Mouse (Mus musculus) limb, embryonic 11.5 days (tissue): ENCODE data around the gene Spaca4. TPM values are rescaled to one million over a fixed set of nuclear protein-coding genes. Genes with fewer than 3 reads are reported as not detected.

Source experiments
- ATAC-seq: fragments of 200-750 bp; cut with Nextera tagmentation; 2 replicates; pipeline ENCODE4 v1.8.0; 2017; ENCODE audit warnings: low read depth; ENCODE audit not compliant: insufficient number of reproducible peaks, low FRiP score, low TSS enrichment
- DNase-seq: peaks from one replicate; pipeline ENCODE4 v3.0.0-alpha.2; 2015; ENCODE audit warnings: low spot score
- H3K27ac ChIP-seq: fragments of 300-500 bp; sonication (generic); replicated peaks from 2 replicates; pipeline ENCODE4 v1.5.1; 2014; ENCODE audit warnings: low read depth, mild to moderate bottlenecking, low read length
- H3K27me3 ChIP-seq: fragments of 300-500 bp; sonication (generic); 2 replicates; pipeline ENCODE4 v1.6.1; 2014; ENCODE audit warnings: mild to moderate bottlenecking, low read length, mixed read lengths; ENCODE audit not compliant: control insufficient read depth, insufficient read depth
- H3K36me3 ChIP-seq: fragments of 300-500 bp; sonication (generic); 2 replicates; pipeline ENCODE4 v1.6.1; 2014; ENCODE audit warnings: mild to moderate bottlenecking, low read length, moderate library complexity, mixed read lengths; ENCODE audit not compliant: control insufficient read depth, insufficient read depth
- H3K4me1 ChIP-seq: fragments of 300-500 bp; sonication (generic); 2 replicates; pipeline ENCODE4 v1.6.1; 2014; ENCODE audit warnings: low read length, mixed read lengths; ENCODE audit not compliant: control insufficient read depth, insufficient read depth
- H3K4me2 ChIP-seq: fragments of 300-500 bp; sonication (generic); 2 replicates; pipeline ENCODE4 v1.6.1; 2014; ENCODE audit warnings: low read depth, mild to moderate bottlenecking, moderate library complexity; ENCODE audit not compliant: severe bottlenecking
- H3K4me3 ChIP-seq: fragments of 300-500 bp; sonication (generic); 2 replicates; pipeline ENCODE4 v1.5.1; 2014; ENCODE audit warnings: low read depth, low read length
- H3K9ac ChIP-seq: fragments of 300-500 bp; sonication (generic); 2 replicates; pipeline ENCODE4 v1.6.1; 2014; ENCODE audit warnings: mild to moderate bottlenecking, low read length
- H3K9me3 ChIP-seq: fragments of 300-500 bp; sonication (generic); 2 replicates; pipeline ENCODE4 v1.6.1; 2016; ENCODE audit warnings: low read length; ENCODE audit not compliant: control insufficient read depth
- WGBS: fragments of 180-500 bp; shearing (Covaris S2); extraction: QIAGEN DNeasy Blood & Tissue Kit; methylation state at CpG from one replicate; pipeline ENCODE4 v1.1.7; 2014; 5-methylcytosine and 5-hydroxymethylcytosine counted together
- polyA plus RNA-seq: library from polyadenylated mRNA; unstranded; fragments of >200 nt; fragmentation: Nextera tagmentation; extraction: Ambion mirVana; gene quantifications from 2 replicates; pipeline ENCODE4 v1.2.1, GENCODE M21; 2014

Gene Spaca4
- polyA plus RNA-seq: not detected in 2 replicates

- 90% methylated on average over 11 of the region's 11 CpGs for WGBS
- DNase-seq (no peak), ATAC-seq (no peak)
- H3K4me2 ChIP-seq: no peak within 1 kb of the TSS
- 0 out of 2 replicates have a peak within 1 kb of the TSS, but pooled peaks have one; percentile 5 for H3K4me3 ChIP-seq
- H3K4me1 ChIP-seq: peaks cover 4% of the 10 kb centered on the region; the same call in 1 of the 2 replicates
- no peaks in the 10 kb centered on the region for H3K9me3 ChIP-seq
- 0 out of 2 replicates have a peak within 1 kb of the TSS, but pooled peaks have one; percentile 7 for H3K9ac ChIP-seq
- no peaks in the 10 kb centered on the region for H3K27me3 ChIP-seq
- H3K36me3 ChIP-seq: peaks cover 37% of the 10 kb centered on the region
- H3K27ac ChIP-seq: no peak within 1 kb of the TSS
Observed at GRCm38 (mm10) chr7:45725713-45726112, at the start of gene Spaca4. Gene Spaca4 (minus strand): TSS chr7:45725813.

GRCm38 (mm10) chr7:45775237-45775636, 49.6 kb upstream of the Spaca4 start:
- Histone ChIP-seq H3K9ac (no peak overlapping the region), H3K4me1 (no peaks in the 10 kb centered on the region), H3K36me3 (no peaks in the 10 kb centered on the region), H3K9me3 (no peaks in the 10 kb centered on the region), H3K4me3 (no peak overlapping the region), H3K27me3 (no peaks in the 10 kb centered on the region), H3K27ac (no peak overlapping the region), H3K4me2 (no peak overlapping the region)
- no peak for DNase-seq
- WGBS: 79% methylated on average over 7 of the region's 7 CpGs
- ATAC-seq: no peak

- DNase-seq (no peak), ATAC-seq (no peak)
- Histone ChIP-seq H3K4me2 (no peak overlapping the region), H3K27ac (no peak overlapping the region), H3K27me3 (no peaks in the 10 kb centered on the region), H3K4me1 (no peaks in the 10 kb centered on the region), H3K9me3 (no peaks in the 10 kb centered on the region), H3K4me3 (no peak overlapping the region), H3K36me3 (no peaks in the 10 kb centered on the region), H3K9ac (no peak overlapping the region)
- WGBS: 71% methylated on average over 4 of the region's 4 CpGs
Observed at GRCm38 (mm10) chr7:45771101-45771500, 45.5 kb upstream of the Spaca4 start.

GRCm38 (mm10) chr7:45770427-45771082, 44.9 kb upstream of the Spaca4 start:
- Histone ChIP-seq H3K4me1 (no peaks in the 10 kb centered on the region), H3K9ac (no peak overlapping the region), H3K4me2 (no peak overlapping the region), H3K27ac (no peak overlapping the region), H3K27me3 (no peaks in the 10 kb centered on the region), H3K36me3 (no peaks in the 10 kb centered on the region), H3K4me3 (no peak overlapping the region), H3K9me3 (no peaks in the 10 kb centered on the region)
- ATAC-seq (no peak), DNase-seq (no peak)
- WGBS: 73% methylated on average over 8 of the region's 8 CpGs

- 88% methylated on average over 6 of the region's 6 CpGs for WGBS
Observed at GRCm38 (mm10) chr7:45767500-45767899, 41.9 kb upstream of the Spaca4 start.

GRCm38 (mm10) chr7:45766764-45767163, 41.2 kb upstream of the Spaca4 start:
- Histone ChIP-seq H3K4me3 (no peak overlapping the region), H3K9ac (no peak overlapping the region), H3K36me3 (no peaks in the 10 kb centered on the region), H3K4me2 (no peak overlapping the region), H3K27ac (no peak overlapping the region), H3K9me3 (no peaks in the 10 kb centered on the region), H3K27me3 (no peaks in the 10 kb centered on the region), H3K4me1 (no peaks in the 10 kb centered on the region)
- ATAC-seq (no peak), DNase-seq (no peak)
- WGBS: 49% methylated on average over 8 of the region's 8 CpGs

More at GRCm38 (mm10) chr7:45767500-45767899, 41.9 kb upstream of the Spaca4 start:
- Histone ChIP-seq H3K4me1 (no peaks in the 10 kb centered on the region), H3K27me3 (no peaks in the 10 kb centered on the region), H3K36me3 (no peaks in the 10 kb centered on the region), H3K9me3 (no peaks in the 10 kb centered on the region), H3K27ac (no peak overlapping the region), H3K4me3 (no peak overlapping the region), H3K9ac (no peak overlapping the region), H3K4me2 (no peak overlapping the region)
- DNase-seq (no peak), ATAC-seq (no peak)

GRCm38 (mm10) chr7:45765995-45766394, 40.4 kb upstream of the Spaca4 start:
- no peak overlapping the region for H3K27ac ChIP-seq
- DNase-seq (no peak), ATAC-seq (no peak)
- no peak overlapping the region for H3K4me2 ChIP-seq
- no peaks in the 10 kb centered on the region for H3K4me1 ChIP-seq
- no peak overlapping the region for H3K4me3 ChIP-seq
- H3K9ac ChIP-seq: no peak overlapping the region
- no peaks in the 10 kb centered on the region for H3K36me3 ChIP-seq
- WGBS: 61% methylated on average over 8 of the region's 8 CpGs
- no peaks in the 10 kb centered on the region for H3K27me3 ChIP-seq
- H3K9me3 ChIP-seq: no peaks in the 10 kb centered on the region

GRCm38 (mm10) chr7:45760151-45760550, 34.5 kb upstream of the Spaca4 start:
- no peak for ATAC-seq
- H3K9ac ChIP-seq: no peak overlapping the region
- H3K36me3 ChIP-seq: no peaks in the 10 kb centered on the region
- H3K4me3 ChIP-seq: no peak overlapping the region
- no peak for DNase-seq
- no peak overlapping the region for H3K27ac ChIP-seq
- H3K4me1 ChIP-seq: peaks cover 4% of the 10 kb centered on the region; the same call in 1 of the 2 replicates
- 72% methylated on average over 5 of the region's 5 CpGs for WGBS
- H3K9me3 ChIP-seq: no peaks in the 10 kb centered on the region
- H3K4me2 ChIP-seq: no peak overlapping the region
- peaks cover 21% of the 10 kb centered on the region for H3K27me3 ChIP-seq
